21 mouse cellular contexts compared by ENCODE assay signal in genomic region chr6:119570797-119571196, GRCm38 (mm10). TPM values are rescaled to one million over a fixed set of nuclear protein-coding genes. Genes with fewer than 3 reads are reported as not detected.
"Had no signal": no experiment of that assay in that cellular context is flagged by ENCODE, and none has a peak within 500 bp of the region (broad histone marks: within the 10 kb centered on the region; RNA-seq: fewer than 3 reads in every experiment).

No protein-coding gene starts in this region.

- H3K27me3 ChIP-seq: intestine, embryonic 15.5 days; kidney, embryonic 15.5 days; limb, embryonic 12.5 days; limb, embryonic 15.5 days; midbrain, embryonic 12.5 days; midbrain, embryonic 15.5 days; neural tube, embryonic 12.5 days; neural tube, embryonic 15.5 days had no signal

- H3K4me2 ChIP-seq: intestine, embryonic 15.5 days; kidney, embryonic 15.5 days; limb, embryonic 12.5 days; limb, embryonic 15.5 days; liver, embryonic 11.5 days; midbrain, embryonic 12.5 days; midbrain, embryonic 15.5 days; neural tube, embryonic 12.5 days; neural tube, embryonic 15.5 days had no signal

- H3K4me1 ChIP-seq: midbrain, embryonic 12.5 days; midbrain, embryonic 15.5 days; neural tube, embryonic 12.5 days had no signal

- H3K27ac ChIP-seq: intestine, embryonic 15.5 days; kidney, embryonic 15.5 days; limb, embryonic 12.5 days; limb, embryonic 15.5 days; liver, embryonic 14.5 days; macrophage; midbrain, embryonic 12.5 days; midbrain, embryonic 15.5 days; neural tube, embryonic 12.5 days; neural tube, embryonic 15.5 days had no signal

- ATAC-seq: intestine, embryonic 15.5 days; liver, postnatal 0 days; midbrain, embryonic 15.5 days had no signal

- H3K9ac ChIP-seq: intestine, embryonic 15.5 days; kidney, embryonic 15.5 days; limb, embryonic 12.5 days; limb, embryonic 15.5 days; liver, embryonic 14.5 days; liver, postnatal 0 days; midbrain, embryonic 12.5 days; midbrain, embryonic 15.5 days; neural tube, embryonic 12.5 days; neural tube, embryonic 15.5 days had no signal

- H3K4me3 ChIP-seq: intestine, embryonic 15.5 days; kidney, embryonic 15.5 days; limb, embryonic 12.5 days; limb, embryonic 15.5 days; midbrain, embryonic 12.5 days; midbrain, embryonic 15.5 days; neural tube, embryonic 12.5 days; neural tube, embryonic 15.5 days had no signal

- DNase-seq: kidney, adult 11 months; kidney, adult 8-10 months; kidney, postnatal 10 days; kidney, postnatal 4 days; left cerebral cortex, postnatal 4 days; liver, postnatal 0 days; lung, postnatal 14 days; right cerebral cortex, adult 18-20 months; right cerebral cortex, postnatal 14 days; right cerebral cortex, postnatal 4 days had no signal

- H3K9me3 ChIP-seq: intestine, embryonic 15.5 days; kidney, embryonic 15.5 days; limb, embryonic 12.5 days; limb, embryonic 15.5 days; midbrain, embryonic 12.5 days; midbrain, embryonic 15.5 days; neural tube, embryonic 12.5 days; neural tube, embryonic 15.5 days had no signal

RNA-seq across cellular contexts. Expression of gene Wnt5b, which starts 26.6 kb away (rescaled TPM):
- polyA plus RNA-seq: macrophage had no signal
